Mouse (Mus musculus): ENCODE results near the gene Ofcc1.

Ofcc1 gene

DNA sequence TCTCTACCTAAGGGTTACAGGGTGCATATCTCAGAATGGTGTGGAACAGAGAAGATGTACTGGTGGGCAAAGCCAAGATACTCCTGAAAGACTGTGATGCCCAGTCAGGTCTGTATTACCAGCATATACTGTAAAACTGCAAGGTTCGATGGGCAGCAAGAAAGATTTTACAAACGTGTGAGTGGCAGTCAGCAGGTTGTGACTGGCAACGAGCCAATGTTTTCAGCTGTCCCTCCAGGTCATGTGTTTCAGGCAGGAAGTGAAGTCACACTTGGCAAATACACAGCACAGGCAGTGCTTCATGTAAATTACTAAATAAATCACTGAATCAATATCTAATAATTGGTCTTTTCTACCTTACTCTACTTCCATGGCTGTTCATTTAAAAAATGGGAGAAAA lies at the start of gene Ofcc1:
Ofcc1 (minus strand) TSS at position 163 of the 400 bp plus-strand sequence.
- no peak for DNase-seq (ENCODE audit: low read depth, low spot score)

DNA sequence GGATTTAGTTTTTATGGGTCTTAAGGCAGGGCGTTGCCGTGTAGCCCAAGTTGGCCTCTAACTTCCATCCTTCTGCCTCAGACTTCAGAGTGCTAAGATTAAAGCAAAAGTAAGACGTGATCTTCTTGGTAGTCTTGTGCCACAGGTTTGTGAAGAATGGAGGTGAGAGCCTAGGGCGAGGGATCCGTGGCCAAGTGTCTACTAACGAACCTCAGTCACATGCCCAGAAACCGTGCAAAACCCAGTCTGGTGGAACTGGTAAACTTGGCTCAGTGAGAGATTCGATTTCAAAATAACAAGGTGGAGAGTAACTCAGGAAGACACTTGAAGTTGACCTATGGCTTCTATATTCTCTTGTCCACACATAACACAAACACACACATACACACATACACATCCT lies 28.9 kb upstream of the Ofcc1 start:
- DNase-seq (ENCODE audit: low read depth, low spot score) = no peak

- DNase-seq (ENCODE audit: low read depth, low spot score) = no peak
These were observed 26.2 kb upstream of the Ofcc1 start for GRCm38 (mm10) chr13:40387446-40387845.

GRCm38 (mm10) chr13:40384962-40385361 lies 23.7 kb upstream of the Ofcc1 start:
- no peak for DNase-seq (ENCODE audit: low read depth, low spot score)

DNA sequence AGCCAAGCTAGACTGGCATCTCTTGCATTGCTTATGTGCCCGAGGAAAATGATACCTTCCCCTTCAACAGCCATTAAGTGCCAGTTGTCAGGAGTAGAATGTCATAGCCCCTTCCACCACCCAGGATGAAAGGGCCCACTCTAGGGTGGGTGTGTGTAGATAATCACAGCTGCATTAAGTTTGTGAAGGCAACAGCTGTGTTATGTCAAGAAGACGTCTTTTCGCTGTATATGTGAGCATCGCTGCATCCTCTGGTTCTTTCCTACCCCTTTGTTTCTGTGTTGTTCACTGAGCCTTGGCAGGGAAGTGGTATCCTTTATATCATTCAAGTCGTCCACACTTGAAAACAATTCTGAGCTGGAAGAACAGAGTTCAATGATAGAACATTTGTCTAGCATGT lies 15.5 kb upstream of the Ofcc1 start:
- DNase-seq (ENCODE audit: low read depth, low spot score) = no peak

- DNase-seq (ENCODE audit: low read depth, low spot score) = no peak
These were observed 5.5 kb upstream of the Ofcc1 start for GRCm38 (mm10) chr13:40366762-40367161.

DNA sequence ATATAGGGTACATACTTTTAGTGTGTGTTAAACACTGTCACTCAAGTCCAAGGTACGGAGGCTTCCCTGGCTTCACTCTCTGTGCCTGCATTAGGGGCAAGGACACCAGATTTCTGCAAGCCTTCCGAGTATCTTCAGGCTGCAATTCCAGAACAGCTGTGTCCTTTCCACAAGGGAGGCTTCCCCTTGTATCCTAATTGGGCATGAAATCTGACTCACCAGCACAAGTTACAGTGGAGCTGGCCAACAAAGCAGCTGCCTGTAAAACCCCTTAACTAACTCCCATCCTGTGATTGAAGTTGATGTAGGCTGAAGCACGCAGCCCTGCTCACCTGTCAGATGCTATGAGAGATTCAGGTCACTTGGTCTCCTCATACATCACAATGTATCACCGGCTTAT lies 3.6 kb upstream of the Ofcc1 start:
- DNase-seq (ENCODE audit: low read depth, low spot score) = peak; percentile 28

DNA sequence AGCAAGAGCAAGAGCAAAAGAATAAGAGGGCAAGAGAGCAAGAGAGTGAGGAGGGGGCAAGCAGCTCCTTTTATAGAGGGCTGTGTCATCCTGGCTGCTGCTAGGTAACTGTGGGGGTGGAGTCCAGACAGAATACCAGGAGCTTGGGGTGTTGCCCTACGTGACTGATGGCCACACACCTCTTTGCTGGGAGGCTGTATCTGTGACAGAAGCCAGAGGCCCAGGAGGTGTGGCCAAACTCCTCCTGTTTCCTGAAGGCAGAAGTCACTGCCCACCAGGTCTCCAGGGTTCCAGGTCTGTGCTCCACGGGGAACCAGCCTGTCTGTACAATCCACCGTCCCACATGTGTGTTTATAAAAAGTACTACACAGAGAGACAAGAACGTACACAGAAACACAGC lies 558 bp downstream of the Ofcc1 start:
- DNase-seq (ENCODE audit: low read depth, low spot score) = no peak

GRCm38 (mm10) chr13:40347045-40347444 lies 14.2 kb downstream of the Ofcc1 start:
- no peak for DNase-seq (ENCODE audit: low read depth, low spot score)

GRCm38 (mm10) chr13:40323301-40323700 lies 37.9 kb downstream of the Ofcc1 start:
- DNase-seq (ENCODE audit: low read depth, low spot score) = no peak

DNA sequence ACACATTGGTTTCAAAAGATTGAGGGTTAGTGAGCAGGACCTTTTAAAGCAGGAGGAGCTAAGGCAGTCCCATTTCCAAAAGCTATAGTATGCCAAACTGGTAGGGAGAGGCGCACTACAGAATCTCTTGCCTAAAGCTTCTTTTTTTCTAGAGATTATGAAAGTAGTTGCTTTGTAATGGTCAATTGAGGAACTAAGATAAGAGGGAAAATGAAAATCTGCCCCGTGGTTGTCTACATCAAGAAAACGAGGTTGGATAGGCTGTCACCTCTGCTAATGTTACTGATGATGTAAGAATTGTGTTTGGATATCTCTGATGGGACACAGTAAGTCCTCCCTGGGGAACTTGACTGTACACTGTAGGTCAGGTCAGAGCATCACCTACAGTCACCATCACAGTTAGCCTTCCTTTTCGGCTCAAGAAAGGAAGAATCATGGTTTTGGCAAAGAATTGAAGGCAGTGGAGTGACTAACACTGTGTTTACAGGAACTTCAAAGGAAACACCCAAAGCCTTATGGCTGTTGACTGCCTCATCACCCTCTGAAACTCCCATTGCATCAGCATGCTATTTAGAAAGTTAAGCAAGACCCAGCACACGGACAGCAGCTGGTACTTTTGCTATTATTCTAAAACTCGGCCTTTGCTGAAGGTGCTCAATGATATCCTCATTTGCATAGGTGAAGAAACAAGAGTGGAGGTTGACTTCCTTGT lies 40.3 kb downstream of the Ofcc1 start:
- DNase-seq (ENCODE audit: low read depth, low spot score) = no peak

- DNase-seq (ENCODE audit: low read depth, low spot score) = no peak
These were observed 43.5 kb downstream of the Ofcc1 start for GRCm38 (mm10) chr13:40317731-40318130.

- DNase-seq (ENCODE audit: low read depth, low spot score) = no peak
These were observed 46.0 kb downstream of the Ofcc1 start for GRCm38 (mm10) chr13:40315158-40315792.

DNA sequence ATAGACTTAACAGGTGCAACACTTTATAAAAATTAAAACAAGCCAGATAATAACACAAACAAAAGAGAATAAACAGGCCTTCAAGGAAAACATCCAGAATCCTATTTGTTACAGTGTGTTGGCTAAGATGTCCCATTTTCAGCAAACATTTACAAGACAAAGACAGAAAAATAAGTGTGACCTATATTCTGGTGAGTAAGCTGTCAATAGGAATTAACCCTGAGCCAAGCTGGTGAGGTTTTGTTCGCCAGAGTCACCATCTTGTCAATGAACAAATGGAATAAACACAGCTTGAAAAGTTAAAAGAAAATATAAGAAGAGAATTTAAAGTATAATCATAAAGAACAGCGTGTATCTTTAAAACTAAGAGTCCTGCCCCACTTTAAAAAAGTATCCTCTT lies 68.4 kb downstream of the Ofcc1 start:
- DNase-seq (ENCODE audit: low read depth, low spot score) = no peak

- no peak for DNase-seq (ENCODE audit: low read depth, low spot score)
These were observed 70.4 kb downstream of the Ofcc1 start for GRCm38 (mm10) chr13:40290846-40291245.

GRCm38 (mm10) chr13:40288650-40289049 lies 72.6 kb downstream of the Ofcc1 start:
- no peak for DNase-seq (ENCODE audit: low read depth, low spot score)

GRCm38 (mm10) chr13:40287266-40288002 lies 73.8 kb downstream of the Ofcc1 start:
- peak; percentile 43 for DNase-seq (ENCODE audit: low read depth, low spot score)

DNA sequence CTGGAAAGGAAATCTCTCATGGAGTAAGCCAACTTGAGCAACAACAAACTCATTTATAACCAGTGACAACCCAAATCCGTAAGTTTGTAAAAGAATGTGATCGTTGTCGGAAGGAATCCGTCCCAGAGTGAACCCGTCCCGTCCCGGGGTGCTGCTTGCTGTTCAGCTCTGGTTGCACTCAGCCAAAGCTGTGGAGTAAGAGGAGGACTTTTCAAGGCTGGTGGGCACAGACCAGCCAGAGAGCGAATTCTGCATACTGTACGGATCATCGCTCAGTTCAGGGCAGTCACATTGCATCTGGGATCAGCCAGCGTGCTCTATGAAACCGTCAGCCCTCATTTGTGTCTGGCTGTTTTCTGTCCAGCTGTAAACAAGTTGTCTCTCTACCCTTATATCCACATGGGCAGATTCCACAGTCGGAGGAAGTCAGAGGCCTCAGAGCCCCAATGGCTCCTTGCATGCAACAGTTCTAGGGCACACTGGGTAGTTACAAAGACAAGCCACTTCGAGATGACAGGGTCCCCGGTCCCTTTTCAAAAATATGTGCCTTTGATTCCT lies 75.9 kb downstream of the Ofcc1 start:
- DNase-seq (ENCODE audit: low read depth, low spot score) = peak; percentile 16

DNA sequence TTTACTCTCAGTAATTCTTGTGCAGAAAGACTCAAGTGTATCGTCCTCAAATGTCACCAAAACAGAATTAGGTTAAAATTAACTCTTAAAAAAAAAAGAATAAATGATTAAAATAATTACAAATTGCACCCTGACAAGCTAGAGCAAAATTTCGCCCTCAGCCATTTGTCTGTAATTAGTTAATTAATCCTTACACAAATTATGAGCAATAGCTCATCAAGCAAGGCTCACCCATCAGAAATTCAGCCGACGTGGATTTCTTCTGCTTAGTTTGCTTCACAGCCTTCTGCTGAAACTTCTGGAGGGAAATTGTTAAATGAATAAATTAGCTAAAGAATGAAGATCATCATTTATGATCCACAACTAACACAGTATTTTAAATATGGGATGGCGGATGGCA lies 80.6 kb downstream of the Ofcc1 start:
- DNase-seq (ENCODE audit: low read depth, low spot score) = no peak

DNA sequence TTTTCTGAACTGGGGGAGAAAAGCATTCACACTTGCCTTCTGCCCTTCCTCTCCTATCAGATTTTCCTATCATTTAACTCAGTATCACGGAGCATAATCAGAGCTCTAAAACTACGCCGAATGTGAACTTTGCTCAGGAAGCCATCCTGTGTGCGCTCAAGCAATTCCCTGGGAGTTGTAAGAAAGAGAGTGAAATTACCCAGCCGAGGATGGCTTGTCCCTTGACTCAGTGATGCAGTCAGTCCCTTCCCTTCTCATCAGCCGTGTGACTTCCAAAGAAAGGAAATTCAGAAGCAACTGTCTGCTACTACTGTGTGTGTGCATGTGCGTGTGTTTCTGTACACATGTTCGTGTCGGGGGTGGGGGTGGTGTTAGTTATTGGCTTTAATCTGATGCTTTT lies 93.7 kb downstream of the Ofcc1 start:
- DNase-seq (ENCODE audit: low read depth, low spot score) = no peak

DNA sequence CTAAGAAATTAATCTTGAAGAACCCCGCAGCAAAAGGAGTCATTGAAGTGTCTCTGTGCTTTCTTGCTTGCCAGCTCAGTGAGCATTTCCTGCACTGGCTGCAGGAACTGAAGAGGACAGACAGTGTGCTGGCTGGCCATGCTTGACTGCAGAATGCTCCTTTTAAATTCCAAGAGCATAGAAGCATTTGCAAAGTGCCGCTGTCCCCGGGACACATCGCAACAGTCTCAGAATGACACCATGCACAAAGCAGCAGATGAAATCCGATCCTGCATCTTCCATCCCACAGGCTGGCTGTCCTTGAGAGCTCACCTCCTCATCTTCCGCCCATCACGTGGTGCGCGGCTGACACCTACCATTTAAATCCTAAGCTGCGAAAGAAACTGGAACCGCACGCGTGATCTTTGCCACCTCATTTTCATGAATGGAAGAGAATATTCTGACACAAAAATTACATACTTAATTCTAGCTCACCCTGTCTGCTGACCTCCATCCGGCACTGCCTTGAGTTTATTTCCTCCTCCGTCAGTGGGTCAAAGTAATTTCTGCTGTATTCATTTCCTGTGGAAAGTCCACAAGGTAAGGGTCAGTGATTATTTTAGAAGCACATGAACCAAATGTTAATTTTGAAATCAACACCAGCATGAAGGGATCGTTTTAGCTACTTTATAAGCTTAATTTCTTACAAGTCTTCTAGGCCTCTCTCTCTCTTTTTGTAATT lies 98.0 kb downstream of the Ofcc1 start:
- DNase-seq (ENCODE audit: low read depth, low spot score) = peak; percentile 12

GRCm38 (mm10) chr13:40258757-40259156 lies 102.5 kb downstream of the Ofcc1 start:
- no peak for DNase-seq (ENCODE audit: low read depth, low spot score)
